Mouse (Mus musculus): ENCODE data around the gene Emc8.

DNA sequence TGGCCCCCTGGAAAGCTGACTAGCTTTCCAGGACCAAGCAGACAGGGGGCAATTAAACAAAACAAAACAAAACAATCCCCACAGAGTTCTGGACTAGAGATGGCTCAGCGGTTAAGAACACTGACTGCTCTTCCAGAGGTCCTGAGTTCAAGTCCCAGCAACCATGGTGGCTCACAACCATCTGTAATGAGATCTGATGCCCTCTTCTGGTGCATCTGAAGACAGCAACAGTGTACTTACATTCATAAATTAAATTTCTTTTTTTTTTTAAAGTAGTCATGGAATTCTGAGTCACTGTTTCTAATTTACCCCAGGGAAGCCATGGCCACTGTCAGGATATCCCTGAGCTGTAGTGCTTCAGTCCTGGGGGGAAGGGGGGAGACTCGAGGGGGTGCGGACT is 53.9 kb downstream of the Emc8 start:
- no peak for TF ChIP-seq CTCF (IDR thresholded peaks at IDR 0.05)
- TF ChIP-seq EP300 (IDR thresholded peaks at IDR 0.05) = no peak

Measured in lung, postnatal 0 days (tissue).